Mouse (Mus musculus) MEL (cell line): ENCODE data around the gene Ugt2b34.

Experiments
- CTCF ChIP-seq, 3 experiments: IDR thresholded peaks in 2 of 3; conservative IDR thresholded peaks in 1 of 3; 2 replicates each; pipeline ENCODE4 v1.5.1; 2011 to 2012; ENCODE audit warnings: low read length in 3 of 3, low read depth in 2 of 3, mild to moderate bottlenecking in 2 of 3, improper control_type of control experiment in 1 of 3, inconsistent platforms in 1 of 3, mixed read lengths in 1 of 3, moderate library complexity in 1 of 3; ENCODE audit not compliant: control insufficient read depth in 1 of 3, insufficient read depth in 1 of 3, poor library complexity in 1 of 3, severe bottlenecking in 1 of 3
- ELF1 ChIP-seq: IDR thresholded peaks from 2 replicates; pipeline ENCODE4 v1.6.1; 2014; ENCODE audit warnings: low read depth, mild to moderate bottlenecking, inconsistent platforms, low read length, improper control_type of control experiment, moderate library complexity
- POLR2AphosphoS5 ChIP-seq: IDR thresholded peaks from 2 replicates; pipeline ENCODE4 v1.6.1; 2012; ENCODE audit warnings: low read depth, borderline replicate concordance, mild to moderate bottlenecking, inconsistent platforms, low read length, moderate library complexity, mixed read lengths
- SIN3A ChIP-seq: IDR thresholded peaks from 2 replicates; pipeline ENCODE4 v1.6.1; 2012; ENCODE audit warnings: low read length, improper control_type of control experiment, inconsistent platforms
- USF1 ChIP-seq: IDR thresholded peaks from 2 replicates; pipeline ENCODE4 v1.6.1; 2014; ENCODE audit warnings: low read depth, mild to moderate bottlenecking, inconsistent platforms, low read length, improper control_type of control experiment, moderate library complexity

GRCm38 (mm10) chr5:86926426-86926825 lies 19.7 kb upstream of the Ugt2b34 start, which contains the start of gene Ugt2b1:
- TF ChIP-seq ELF1 (no peak), CTCF (IDR thresholded peaks at IDR 0.05 in 2 of 3, conservative IDR thresholded peaks at IDR 0.05 in 1 of 3; ENCODE audit: control insufficient read depth in 1 of 3, insufficient read depth in 1 of 3, low read depth in 2 of 3, low read length in 3 of 3, poor library complexity in 1 of 3, severe bottlenecking in 1 of 3) (no peak), SIN3A (no peak), POLR2AphosphoS5 (no peak), USF1 (no peak)
